Mouse (Mus musculus): ENCODE measurements at regions not wholly inside any gene's neighbourhood (a gene's known extent, or its start where the extent isn't known, plus 50 kb on each side); places are given as distances from the start of the nearest gene placed in this dataset.

GRCm38 (mm10) chr1:169332165-169332564 is 199.1 kb downstream of the Nuf2 start:
- no peak for DNase-seq

- DNase-seq: no peak
These were observed 218.0 kb downstream of the Nuf2 start for GRCm38 (mm10) chr1:169313241-169313640.

- no peak for DNase-seq
These were observed 247.8 kb downstream of the Nuf2 start for GRCm38 (mm10) chr1:169283440-169283839.

- no peak for DNase-seq
These were observed 260.5 kb downstream of the Nuf2 start for GRCm38 (mm10) chr1:169270750-169271149.

- no peak for DNase-seq
These were observed 267.1 kb downstream of the Nuf2 start for GRCm38 (mm10) chr1:169263984-169264660.

- peak; percentile 4 for DNase-seq
These were observed 276.9 kb downstream of the Nuf2 start for GRCm38 (mm10) chr1:169254250-169254937.

GRCm38 (mm10) chr1:169252189-169252588 is 279.1 kb downstream of the Nuf2 start:
- no peak for DNase-seq

- no peak for DNase-seq
These were observed 282.2 kb downstream of the Nuf2 start for GRCm38 (mm10) chr1:169249021-169249420.

- DNase-seq: no peak
These were observed 290.9 kb downstream of the Nuf2 start for GRCm38 (mm10) chr1:169240377-169240776.

- DNase-seq: no peak
These were observed 292.6 kb downstream of the Nuf2 start for GRCm38 (mm10) chr1:169238671-169239090.

GRCm38 (mm10) chr1:169235276-169235681 is 296.0 kb downstream of the Nuf2 start:
- DNase-seq: no peak

- DNase-seq: no peak
These were observed 297.9 kb downstream of the Nuf2 start for GRCm38 (mm10) chr1:169233368-169233767.

- no peak for DNase-seq
These were observed 301.2 kb downstream of the Nuf2 start for GRCm38 (mm10) chr1:169230097-169230496.

- DNase-seq: no peak
These were observed 306.8 kb downstream of the Nuf2 start for GRCm38 (mm10) chr1:169224431-169224830.

GRCm38 (mm10) chr1:169187658-169188057 is 343.6 kb downstream of the Nuf2 start:
- DNase-seq: no peak

GRCm38 (mm10) chr1:169170405-169170804 is 360.9 kb downstream of the Nuf2 start:
- DNase-seq: no peak

GRCm38 (mm10) chr1:169168033-169168432 is 363.2 kb downstream of the Nuf2 start:
- no peak for DNase-seq

GRCm38 (mm10) chr1:169166041-169166850 is 365.0 kb downstream of the Nuf2 start:
- no peak for DNase-seq

GRCm38 (mm10) chr1:169160858-169161257 is 370.4 kb downstream of the Nuf2 start:
- DNase-seq: no peak

GRCm38 (mm10) chr1:169160220-169160619 is 371.0 kb downstream of the Nuf2 start:
- no peak for DNase-seq

- no peak for DNase-seq
These were observed 371.5 kb downstream of the Nuf2 start for GRCm38 (mm10) chr1:169159786-169160185.

- DNase-seq: no peak
These were observed 373.8 kb downstream of the Nuf2 start for GRCm38 (mm10) chr1:169157496-169157895.

GRCm38 (mm10) chr1:169156875-169157274 is 374.4 kb downstream of the Nuf2 start:
- no peak for DNase-seq
